Mouse (Mus musculus): Measurements from ENCODE around the gene Tstd2.

- TF ChIP-seq POLR2A (IDR thresholded peaks at IDR 0.05; ENCODE audit: borderline replicate concordance, extremely low read depth, low read depth, low read length): no peak
- no peak for TF ChIP-seq CTCF (IDR thresholded peaks at IDR 0.05; ENCODE audit: insufficient read depth, low read length)
These were observed 21.8 kb downstream of the Tstd2 start for GRCm38 (mm10) chr4:46116544-46117175.
